Mouse (Mus musculus): ENCODE data around the gene Ildr2. TPM values are rescaled to one million over a fixed set of nuclear protein-coding genes. Genes with fewer than 3 reads are reported as not detected.

The Ildr2 gene
- total RNA-seq, 2 experiments from 2014 or later = 1.2 to 1.6 TPM

GRCm38 (mm10) chr1:166326421-166326820 is 72.5 kb downstream of the Ildr2 start:
- intact Hi-C loops (cut with DNase I) = no loop called here
- no peak for DNase-seq

GRCm38 (mm10) chr1:166330752-166331151 is 76.8 kb downstream of the Ildr2 start:
- intact Hi-C loops (cut with DNase I) = no loop called here
- no peak for DNase-seq

GRCm38 (mm10) chr1:166339110-166339509 is 85.2 kb downstream of the Ildr2 start:
- DNase-seq = peak in 1 of 2 experiments; percentile 6
- intact Hi-C loops (cut with DNase I) = no loop called here

DNA sequence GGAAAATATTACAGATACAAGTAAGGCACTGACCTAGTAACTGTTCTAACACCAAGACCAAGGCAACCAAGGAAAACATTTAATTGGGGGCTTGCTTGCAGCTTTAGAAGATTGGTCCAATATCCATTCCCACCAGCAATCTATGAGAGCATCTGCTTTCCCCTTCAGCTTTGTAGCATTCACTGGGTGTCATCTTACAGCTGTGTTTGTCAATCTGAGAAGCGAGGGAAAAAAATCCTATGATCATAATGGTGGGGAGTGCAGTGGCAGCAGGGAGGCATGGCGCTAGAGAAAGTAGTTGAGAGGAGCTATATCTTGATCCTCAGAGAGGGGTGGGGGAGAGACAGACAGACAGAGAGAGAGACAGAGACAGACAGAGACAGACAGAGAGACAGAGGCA is 88.1 kb downstream of the Ildr2 start:
- intact Hi-C loops (cut with DNase I) = no loop called here
- DNase-seq = no peak

DNA sequence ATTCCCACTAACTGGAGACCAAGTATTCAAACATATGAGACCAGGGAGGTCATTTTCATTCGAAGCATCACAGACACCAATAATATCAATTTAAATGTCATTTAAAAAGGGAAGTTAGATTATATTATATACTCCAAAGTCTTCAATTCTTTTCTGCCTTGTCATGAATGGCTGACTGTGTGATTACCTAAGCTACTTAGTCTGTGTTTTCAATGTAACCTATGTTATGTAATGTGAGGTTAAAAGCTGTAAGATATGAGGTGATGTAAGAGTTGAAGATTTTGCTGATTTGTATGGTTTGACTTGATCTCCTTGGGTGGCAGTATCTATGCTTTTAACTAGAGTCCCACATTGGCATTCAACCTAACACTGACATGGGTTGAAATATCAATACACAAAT is 88.6 kb downstream of the Ildr2 start:
- DNase-seq = no peak
- intact Hi-C loops (cut with DNase I) = no loop called here

GRCm38 (mm10) chr1:166343586-166343985 is 89.6 kb downstream of the Ildr2 start:
- no peak for DNase-seq
- intact Hi-C loops (cut with DNase I) = no loop called here

- no peak for DNase-seq
- intact Hi-C loops (cut with DNase I) = no loop called here
Measured at GRCm38 (mm10) chr1:166344300-166345077, 90.5 kb downstream of the Ildr2 start.

DNA sequence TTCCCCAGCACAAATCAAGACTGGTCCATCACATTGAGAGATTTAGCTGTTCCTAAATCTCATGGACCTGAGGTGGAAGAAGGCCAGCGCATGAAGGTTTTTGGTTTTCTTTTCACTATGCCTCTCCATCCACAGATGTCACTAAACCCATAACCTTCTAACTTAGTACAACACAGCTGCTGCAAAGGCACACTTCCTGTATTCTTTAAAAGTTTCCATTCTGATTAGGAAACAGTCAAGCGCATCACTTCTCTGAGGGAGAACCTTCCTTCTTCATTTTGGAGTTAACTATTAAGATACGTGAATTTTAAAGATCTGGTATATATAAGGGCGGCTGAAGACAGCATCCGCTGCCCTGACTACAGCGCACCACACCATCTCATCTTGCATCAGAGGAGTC is 91.7 kb downstream of the Ildr2 start:
- no peak for DNase-seq
- intact Hi-C loops (cut with DNase I) = no loop called here

- no peak for DNase-seq
- intact Hi-C loops (cut with DNase I) = no loop called here
Measured at GRCm38 (mm10) chr1:166346906-166347305, 93.0 kb downstream of the Ildr2 start.

- no peak for DNase-seq
- intact Hi-C loops (cut with DNase I) = no loop called here
Measured at GRCm38 (mm10) chr1:166349341-166349740, 95.4 kb downstream of the Ildr2 start.

- intact Hi-C loops (cut with DNase I) = no loop called here
- no peak for DNase-seq
Measured at GRCm38 (mm10) chr1:166349751-166350150, 95.8 kb downstream of the Ildr2 start.

DNA sequence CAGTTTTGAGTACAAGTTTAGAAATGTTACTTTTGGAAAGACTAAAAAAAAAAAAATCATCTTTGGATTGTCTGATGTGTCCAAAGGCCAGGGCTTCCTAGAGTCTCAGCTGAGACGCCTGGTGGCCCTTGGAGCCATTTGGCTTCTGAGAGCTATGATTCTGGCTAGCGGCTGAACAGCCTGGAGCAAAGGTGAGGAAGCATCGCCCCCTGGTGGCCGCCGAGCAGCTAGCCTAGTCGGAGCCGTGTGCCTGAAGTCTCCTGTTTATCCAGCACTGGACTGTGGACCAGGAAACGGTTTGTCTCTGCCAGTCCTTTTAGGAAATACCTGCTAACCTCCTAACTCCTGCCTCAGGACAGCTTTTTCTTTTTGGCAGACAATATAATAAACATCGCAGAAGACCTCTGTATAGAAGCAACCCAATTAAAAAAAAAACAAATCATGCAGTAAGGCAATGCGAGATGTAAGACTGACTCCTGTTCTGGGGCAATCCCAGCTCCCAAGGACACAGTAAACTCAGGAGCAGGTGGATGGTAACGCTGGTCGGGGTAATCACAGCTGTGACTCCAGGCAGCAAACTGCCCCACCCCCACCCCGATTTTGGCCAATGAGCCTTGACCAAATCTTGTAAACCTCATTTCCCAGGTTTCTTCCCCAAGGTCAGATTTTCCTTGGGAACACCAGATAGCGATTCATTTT is 106.4 kb downstream of the Ildr2 start:
- peak; percentile 82 to 85 for DNase-seq
- intact Hi-C loops (cut with DNase I) = loop anchor here (5.0 kb wide), 1 partner anchor 203 kb away; no protein-coding TSS in a partner anchor

DNA sequence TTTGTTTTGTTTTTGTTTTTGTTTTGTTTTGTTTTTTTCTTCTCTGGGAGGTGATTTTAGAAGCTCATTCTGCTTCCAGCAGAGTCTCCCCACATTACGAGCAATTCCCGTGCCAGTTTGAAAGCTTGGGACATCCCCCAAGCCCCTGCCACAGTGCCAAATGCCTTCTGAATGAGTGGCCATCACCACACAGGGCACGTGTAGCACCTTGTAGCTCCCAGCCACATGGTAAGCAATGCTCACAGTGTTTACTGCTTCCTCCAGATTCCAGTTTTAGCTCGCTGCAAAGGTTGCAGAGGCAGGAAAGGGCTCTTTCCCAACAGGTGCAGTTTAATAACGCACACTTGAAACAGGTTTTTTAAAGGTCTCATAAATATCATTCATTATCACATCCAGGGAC is 107.0 kb downstream of the Ildr2 start:
- intact Hi-C loops (cut with DNase I) = loop anchor here (5.0 kb wide), 1 partner anchor 204 kb away; no protein-coding TSS in a partner anchor
- no peak for DNase-seq

DNA sequence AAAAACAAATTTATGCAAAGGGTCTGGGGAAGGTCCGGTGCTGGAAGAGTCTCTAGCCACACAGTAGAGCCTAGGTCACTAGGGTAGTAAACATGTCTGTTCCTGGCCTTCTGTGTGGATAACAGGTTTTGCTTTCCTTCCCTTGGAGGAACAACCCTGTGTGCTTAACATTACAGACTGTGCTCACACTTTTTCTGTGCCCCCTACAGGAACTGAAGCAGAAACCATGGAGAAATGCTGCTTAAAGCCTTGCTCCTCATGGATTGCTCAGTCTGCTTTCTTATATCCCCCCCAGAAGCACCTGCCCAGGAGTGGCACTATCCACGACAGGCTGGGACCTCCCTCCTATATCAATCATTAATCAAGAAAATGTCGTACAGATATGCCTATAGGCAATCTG is 107.9 kb downstream of the Ildr2 start:
- DNase-seq = no peak
- intact Hi-C loops (cut with DNase I) = loop anchor here (5.0 kb wide), 1 partner anchor 205 kb away; no protein-coding TSS in a partner anchor

GRCm38 (mm10) chr1:166362659-166363058 is 108.7 kb downstream of the Ildr2 start:
- DNase-seq = no peak
- intact Hi-C loops (cut with DNase I) = loop anchor here (5.0 kb wide), 1 partner anchor 205 kb away; no protein-coding TSS in a partner anchor

- DNase-seq = no peak
- intact Hi-C loops (cut with DNase I) = loop anchor here (5.0 kb wide), 1 partner anchor 206 kb away; no protein-coding TSS in a partner anchor
Measured at GRCm38 (mm10) chr1:166363122-166363521, 109.2 kb downstream of the Ildr2 start.

Other genes with a start within 250 kb of the Ildr2 start
- gene Dusp27, start 126.2 kb upstream of the Ildr2 start, total RNA-seq (2021) = 10 to 100 TPM; 70.6 to 92.3 TPM
- not detected for gene Gpa33, start 123.9 kb upstream of the Ildr2 start, total RNA-seq (2021)
- gene Mael, start 15.4 kb upstream of the Ildr2 start, total RNA-seq (2021) = not detected
- 1 to 10 TPM; 5.1 to 5.2 TPM for gene Tada1, start 125.0 kb downstream of the Ildr2 start, total RNA-seq (2021)
- 1 to 10 TPM; 7.3 to 9.0 TPM for gene Pogk, start 155.7 kb downstream of the Ildr2 start, total RNA-seq (2021)
- not detected for gene Gm4846, start 243.4 kb downstream of the Ildr2 start, total RNA-seq (2021)